Mouse (Mus musculus) cortical plate, adult 2 months (tissue): ENCODE data around the gene Gm28230. TPM values are rescaled to one million over a fixed set of nuclear protein-coding genes. Genes with fewer than 3 reads are reported as not detected.

Source experiments
- H3K27ac ChIP-seq: fragments of 200-500 bp; 2 replicates; pipeline ENCODE4 v1.5.1; 2012; ENCODE audit warnings: low read length, control low read depth, inconsistent platforms; ENCODE audit not compliant: insufficient read depth
- H3K4me1 ChIP-seq: fragments of 200-500 bp; 2 replicates; pipeline ENCODE4 v1.6.1; 2011; ENCODE audit warnings: low read length; ENCODE audit not compliant: control insufficient read depth, insufficient read depth
- H3K4me3 ChIP-seq: fragments of 200-500 bp; 2 replicates; pipeline ENCODE4 v1.5.1; 2011; ENCODE audit warnings: mild to moderate bottlenecking, low read length, control low read depth; ENCODE audit not compliant: insufficient read depth
- CTCF ChIP-seq: fragments of 200-500 bp; IDR thresholded peaks from 2 replicates; pipeline ENCODE4 v1.5.1; 2011; ENCODE audit warnings: mild to moderate bottlenecking, control low read depth, low read length; ENCODE audit not compliant: insufficient read depth; ENCODE audit errors: extremely low read depth
- POLR2A ChIP-seq: fragments of 200-500 bp; IDR thresholded peaks from 2 replicates; pipeline ENCODE4 v1.6.1; 2011; ENCODE audit warnings: mild to moderate bottlenecking, low read length, control low read depth; ENCODE audit not compliant: insufficient read depth; ENCODE audit errors: extremely low read depth
- polyA plus RNA-seq: library from polyadenylated mRNA; depleted of rRNA; stranded (reverse); fragments of >200 nt; gene quantifications from 2 replicates; pipeline ENCODE4 v1.2.3, GENCODE M21; 2012

Gene Gm28230
- polyA plus RNA-seq, 1 experiment, result not detected

GRCm38 (mm10) chr2:74684106-74684505 is 42.4 kb upstream of the Gm28230 start:
- H3K4me1 ChIP-seq, result no peaks in the 10 kb centered on the region
- no peak overlapping the region for H3K4me3 ChIP-seq
- TF ChIP-seq CTCF, result no peak
- TF ChIP-seq POLR2A, result no peak
- no peak overlapping the region for H3K27ac ChIP-seq

DNA sequence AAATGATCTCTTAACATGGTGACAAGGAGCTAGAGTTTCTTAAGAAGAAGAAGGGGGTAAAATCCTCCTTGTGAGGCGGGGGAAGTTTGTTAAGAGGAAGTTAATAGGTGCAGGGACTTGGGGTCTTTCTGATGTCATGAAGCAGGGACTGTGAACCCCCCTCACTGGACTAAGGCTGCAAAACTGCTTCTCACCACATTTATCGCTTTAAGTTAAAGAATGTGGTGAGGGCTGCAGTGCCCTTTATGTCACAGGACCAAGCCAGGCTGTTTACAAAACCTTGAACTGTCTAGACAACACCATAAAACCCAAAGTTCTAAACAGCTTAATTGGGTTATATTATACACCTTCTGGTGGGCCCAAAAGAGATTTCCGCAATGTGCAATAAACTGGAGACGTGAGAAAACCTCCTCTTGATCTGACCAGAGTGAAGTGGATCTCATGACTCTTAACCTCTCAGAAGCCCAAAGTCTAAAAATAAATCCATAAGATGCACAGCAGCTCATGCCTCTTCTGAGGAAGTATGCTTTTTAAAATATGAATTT is 41.4 kb upstream of the Gm28230 start:
- H3K4me1 ChIP-seq, result no peaks in the 10 kb centered on the region
- H3K4me3 ChIP-seq, result no peak overlapping the region
- no peak overlapping the region for H3K27ac ChIP-seq
- no peak for TF ChIP-seq POLR2A
- no peak for TF ChIP-seq CTCF

DNA sequence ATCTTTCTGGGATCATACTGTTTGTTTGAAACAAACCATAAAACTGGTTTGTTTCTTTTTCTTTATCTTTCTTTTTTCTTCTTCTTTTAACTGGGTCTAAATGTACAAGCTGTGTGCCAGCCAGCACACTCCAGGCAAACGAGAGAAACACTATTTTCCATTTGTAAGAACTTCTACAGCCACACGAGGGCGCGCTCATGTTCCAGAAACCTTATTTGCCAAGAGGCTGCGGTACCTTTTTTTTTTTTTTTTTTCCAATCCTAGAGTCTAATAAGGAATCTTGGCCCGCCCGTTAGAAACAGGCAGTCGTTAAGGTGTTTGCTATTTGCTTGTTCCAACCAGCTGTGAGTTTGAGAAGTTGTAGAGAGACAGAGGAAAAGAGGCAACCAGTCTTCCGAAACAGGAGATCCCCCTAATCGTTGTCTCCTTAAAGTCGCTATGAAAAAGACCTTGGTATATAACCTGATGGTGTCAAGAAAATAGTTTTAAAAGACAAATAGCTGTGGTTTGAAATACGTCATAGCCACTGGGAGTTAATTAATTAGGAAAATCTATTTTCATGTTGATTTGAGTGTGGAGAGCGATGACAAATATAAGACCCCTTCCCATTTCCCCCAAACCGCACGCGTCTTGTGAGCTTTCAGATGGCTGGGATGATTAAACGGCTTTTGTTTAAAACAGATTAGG is 40.1 kb upstream of the Gm28230 start:
- no peaks in the 10 kb centered on the region for H3K4me1 ChIP-seq
- TF ChIP-seq CTCF, result peak; percentile 40
- no peak for TF ChIP-seq POLR2A
- no peak overlapping the region for H3K4me3 ChIP-seq
- no peak overlapping the region for H3K27ac ChIP-seq

GRCm38 (mm10) chr2:74686988-74687697 is 39.4 kb upstream of the Gm28230 start:
- no peak for TF ChIP-seq POLR2A
- TF ChIP-seq CTCF, result no peak

DNA sequence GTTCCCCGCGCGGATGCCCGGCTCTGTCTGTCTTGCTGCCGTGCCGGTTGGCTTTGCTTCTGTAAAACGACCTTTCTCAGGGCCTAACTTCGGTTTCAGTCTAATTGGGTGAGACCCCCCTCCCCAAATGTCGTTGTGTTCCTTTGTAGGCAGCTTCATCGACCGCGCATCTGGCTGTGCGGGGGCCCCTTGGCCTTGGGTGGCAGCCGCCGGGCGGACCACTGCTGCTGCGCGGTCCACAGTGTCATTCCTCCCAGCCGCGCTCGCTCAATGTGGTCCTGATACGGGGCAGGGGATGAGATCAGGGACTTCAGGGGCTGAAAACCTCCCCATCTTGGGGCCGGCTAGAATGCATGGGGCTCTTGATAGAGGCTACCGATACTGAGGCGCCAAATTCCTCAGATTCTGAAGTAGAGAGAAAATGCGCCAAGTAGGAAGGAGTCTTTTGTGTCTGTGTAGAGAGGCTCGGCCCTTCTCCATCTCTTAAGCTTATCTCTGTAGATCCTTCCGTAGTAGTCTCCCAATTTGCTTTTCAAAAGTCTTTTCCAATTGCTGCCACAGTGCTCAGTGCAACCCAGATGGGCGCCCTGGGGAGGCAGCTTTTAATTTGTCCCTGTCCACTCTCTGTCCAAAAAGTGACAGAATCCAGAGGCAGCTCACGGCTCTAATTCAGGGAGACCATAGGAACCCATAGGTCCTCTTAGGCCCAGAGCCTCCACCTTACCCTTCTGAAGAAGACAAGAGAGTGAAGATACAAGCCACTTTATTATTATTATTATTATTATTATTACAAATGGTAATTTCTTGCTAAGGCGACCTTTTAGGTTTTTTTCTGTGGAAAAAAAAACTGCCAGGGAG is 38.6 kb upstream of the Gm28230 start:
- Histone ChIP-seq H3K4me3 (no peak overlapping the region), H3K27ac (no peak overlapping the region), H3K4me1 (no peaks in the 10 kb centered on the region)
- TF ChIP-seq CTCF (no peak), POLR2A (no peak)

More at GRCm38 (mm10) chr2:74686988-74687697, 39.4 kb upstream of the Gm28230 start:
- Histone ChIP-seq H3K27ac (no peak overlapping the region), H3K4me3 (no peak overlapping the region), H3K4me1 (no peaks in the 10 kb centered on the region)

- H3K4me3 ChIP-seq, result no peak overlapping the region
- H3K27ac ChIP-seq, result no peak overlapping the region
- no peak for TF ChIP-seq POLR2A
- TF ChIP-seq CTCF, result no peak
- H3K4me1 ChIP-seq, result no peaks in the 10 kb centered on the region
Observed at GRCm38 (mm10) chr2:74688795-74689573, 37.5 kb upstream of the Gm28230 start.

GRCm38 (mm10) chr2:74689574-74690337 is 36.8 kb upstream of the Gm28230 start:
- Histone ChIP-seq H3K4me3 (no peak overlapping the region), H3K27ac (no peak overlapping the region), H3K4me1 (no peaks in the 10 kb centered on the region)
- TF ChIP-seq POLR2A, result no peak
- TF ChIP-seq CTCF, result no peak

GRCm38 (mm10) chr2:74690338-74690716 is 36.2 kb upstream of the Gm28230 start:
- no peaks in the 10 kb centered on the region for H3K4me1 ChIP-seq
- no peak overlapping the region for H3K27ac ChIP-seq
- TF ChIP-seq POLR2A, result no peak
- no peak for TF ChIP-seq CTCF
- no peak overlapping the region for H3K4me3 ChIP-seq
